Comparison of ENCODE assay signal across 11 mouse cellular contexts in the genomic region with DNA sequence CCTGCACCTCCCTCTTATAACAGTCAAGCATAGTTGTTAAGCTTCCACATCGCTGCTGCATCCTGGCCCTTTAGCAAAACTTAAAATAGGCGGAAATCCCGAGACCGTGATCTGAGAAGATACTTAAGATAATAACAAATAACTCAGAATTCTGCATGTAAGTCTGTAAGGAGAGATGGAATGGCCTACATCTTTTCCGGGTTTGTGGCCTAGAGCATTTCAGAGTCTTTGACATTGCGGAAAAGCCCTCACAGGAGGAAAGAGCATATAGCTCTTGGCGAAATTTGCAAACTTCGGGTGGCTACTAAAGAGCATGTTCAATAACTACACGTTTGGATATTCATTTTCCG. TPM values are rescaled to one million over a fixed set of nuclear protein-coding genes. Genes with fewer than 3 reads are reported as not detected.
DNase-seq lines count a peak whose midpoint lies in the region; ATAC-seq and TF ChIP-seq lines count a peak whose summit lies in the region.
"Had no signal": no experiment of that assay in that cellular context is flagged by ENCODE, and none has a peak within 500 bp of the region (broad histone marks: within the 10 kb centered on the region; RNA-seq: fewer than 3 reads in every experiment).

No protein-coding gene starts in this region.

- H3K4me2 ChIP-seq in kidney, embryonic 15.5 days: peak overlapping the region; percentile 46
- H3K4me2 ChIP-seq in embryonic facial prominence, embryonic 15.5 days (replicated peaks): peak overlapping the region; percentile 35
- H3K4me2 ChIP-seq in forebrain, postnatal 0 days (ENCODE audit: low read depth): peak overlapping the region; percentile 86
- H3K4me2 ChIP-seq in midbrain, embryonic 14.5 days (ENCODE audit: low read length): 0 out of 2 replicates have a peak overlapping the region, but pooled peaks have one; percentile 42

- 2% methylated on average over 10 of the region's 10 CpGs for WGBS in kidney, embryonic 15.5 days
- 3% methylated on average over 10 of the region's 10 CpGs for WGBS in embryonic facial prominence, embryonic 15.5 days
- 1% methylated on average over 10 of the region's 10 CpGs for WGBS in forebrain, postnatal 0 days
- 3% methylated on average over 10 of the region's 10 CpGs for WGBS in midbrain, embryonic 14.5 days

- no peak for DNase-seq in kidney, adult 8-10 months
- DNase-seq in forebrain, postnatal 0 days: no peak
- DNase-seq in midbrain, embryonic 14.5 days: no peak
- no peak for DNase-seq in cerebellum, adult 9-11 months
- no peak for DNase-seq in cerebellum, postnatal 4 days (ENCODE audit: low spot score in 2 of 2)
- DNase-seq: thymus, postnatal 36 days had no signal

- H3K36me3 ChIP-seq in kidney, embryonic 15.5 days: no peaks in the 10 kb centered on the region
- no peaks in the 10 kb centered on the region for H3K36me3 ChIP-seq in embryonic facial prominence, embryonic 15.5 days
- H3K36me3 ChIP-seq in forebrain, postnatal 0 days (ENCODE audit: insufficient read depth): peaks cover 10% of the 10 kb centered on the region
- no peaks in the 10 kb centered on the region for H3K36me3 ChIP-seq in midbrain, embryonic 14.5 days (ENCODE audit: control insufficient read depth, insufficient read depth, low read length)

- no peaks in the 10 kb centered on the region for H3K9me3 ChIP-seq in kidney, embryonic 15.5 days (replicated peaks)
- H3K9me3 ChIP-seq in embryonic facial prominence, embryonic 15.5 days (replicated peaks): no peaks in the 10 kb centered on the region
- no peaks in the 10 kb centered on the region for H3K9me3 ChIP-seq in forebrain, postnatal 0 days (ENCODE audit: low read length)
- no peaks in the 10 kb centered on the region for H3K9me3 ChIP-seq in midbrain, embryonic 14.5 days (ENCODE audit: control insufficient read depth, low read length)

- H3K4me1 ChIP-seq in kidney, embryonic 15.5 days: peaks cover 7% of the 10 kb centered on the region
- H3K4me1 ChIP-seq in embryonic facial prominence, embryonic 15.5 days: peaks cover 10% of the 10 kb centered on the region
- no peaks in the 10 kb centered on the region for H3K4me1 ChIP-seq in forebrain, postnatal 0 days (ENCODE audit: insufficient read depth)
- H3K4me1 ChIP-seq in midbrain, embryonic 14.5 days (ENCODE audit: control insufficient read depth, insufficient read depth, low read length): no peaks in the 10 kb centered on the region

- peaks cover 75% of the 10 kb centered on the region for H3K27me3 ChIP-seq in kidney, embryonic 15.5 days
- peaks cover 66% of the 10 kb centered on the region for H3K27me3 ChIP-seq in embryonic facial prominence, embryonic 15.5 days
- no peaks in the 10 kb centered on the region for H3K27me3 ChIP-seq in forebrain, postnatal 0 days (ENCODE audit: insufficient read depth, low read length)
- peaks cover 76% of the 10 kb centered on the region for H3K27me3 ChIP-seq in midbrain, embryonic 14.5 days (ENCODE audit: control insufficient read depth, insufficient read depth, low read length)

- H3K27ac ChIP-seq in kidney, embryonic 15.5 days: no peak overlapping the region
- H3K27ac ChIP-seq in embryonic facial prominence, embryonic 15.5 days (replicated peaks): no peak overlapping the region
- H3K27ac ChIP-seq in forebrain, postnatal 0 days (ENCODE audit: low read depth, low read length): peak overlapping the region; percentile 98
- no peak overlapping the region for H3K27ac ChIP-seq in midbrain, embryonic 14.5 days (replicated peaks; ENCODE audit: low read depth, low read length)

- H3K9ac ChIP-seq in kidney, embryonic 15.5 days: no peak overlapping the region
- H3K9ac ChIP-seq in embryonic facial prominence, embryonic 15.5 days: no peak overlapping the region
- peak overlapping the region; percentile 98 for H3K9ac ChIP-seq in forebrain, postnatal 0 days
- H3K9ac ChIP-seq in midbrain, embryonic 14.5 days (replicated peaks; ENCODE audit: low read length): no peak overlapping the region

- no peak for TF ChIP-seq CTCF in forebrain, postnatal 0 days (IDR thresholded peaks at IDR 0.05; ENCODE audit: low read depth)

- ATAC-seq in kidney, embryonic 15.5 days (replicated peaks; ENCODE audit: low FRiP score): no peak
- no peak for ATAC-seq in embryonic facial prominence, embryonic 15.5 days (ENCODE audit: insufficient number of reproducible peaks, low FRiP score, low TSS enrichment, low read depth)
- no peak for ATAC-seq in forebrain, postnatal 0 days
- no peak for ATAC-seq in midbrain, embryonic 14.5 days (ENCODE audit: low FRiP score, low TSS enrichment)

- no peak overlapping the region for H3K4me3 ChIP-seq in kidney, embryonic 15.5 days (replicated peaks)
- peak overlapping the region; percentile 21 for H3K4me3 ChIP-seq in embryonic facial prominence, embryonic 15.5 days (replicated peaks)
- H3K4me3 ChIP-seq in forebrain, postnatal 0 days (ENCODE audit: low read depth, low read length): peak overlapping the region; percentile 54
- no peak overlapping the region for H3K4me3 ChIP-seq in midbrain, embryonic 14.5 days (replicated peaks; ENCODE audit: low read depth, low read length)
- H3K4me3 ChIP-seq: erythroblast, embryonic 14.5 days had no signal

RNA-seq across cellular contexts. Expression of gene Gm43517, which starts 7.0 kb away (rescaled TPM):
- not detected in 2 replicates for polyA plus RNA-seq in kidney, embryonic 15.5 days (2015; fragmentation: Nextera tagmentation; extraction: Ambion mirVana)
- polyA plus RNA-seq in embryonic facial prominence, embryonic 15.5 days (2015; fragmentation: Nextera tagmentation; extraction: Ambion mirVana): 0.05 TPM in 1 of 2 replicates, not detected in the other
- total RNA-seq in forebrain, postnatal 0 days (2014; rRNA removed): 16.1 and 16.8 TPM in 2 replicates
- polyA plus RNA-seq in forebrain, postnatal 0 days (2015; fragmentation: Nextera tagmentation; extraction: Ambion mirVana): 0.53 and 0.85 TPM in 2 replicates
- polyA plus RNA-seq in midbrain, embryonic 14.5 days (2014; fragmentation: Nextera tagmentation; extraction: Ambion mirVana): not detected in 2 replicates
- total RNA-seq: granulocyte monocyte progenitor cell, adult 5-6 weeks had no signal
- polyA plus RNA-seq: erythroblast, embryonic 14.5 days; spleen, adult 2 months had no signal

RNA-seq across cellular contexts. Expression of gene Foxg1, which starts 9.6 kb away (rescaled TPM):
- polyA plus RNA-seq in kidney, embryonic 15.5 days (2015; fragmentation: Nextera tagmentation; extraction: Ambion mirVana): not detected in 2 replicates
- polyA plus RNA-seq in embryonic facial prominence, embryonic 15.5 days (2015; fragmentation: Nextera tagmentation; extraction: Ambion mirVana): 0.71 and 0.89 TPM in 2 replicates
- 76.5 and 79.4 TPM in 2 replicates for total RNA-seq in forebrain, postnatal 0 days (2014; rRNA removed)
- 50.8 and 53.4 TPM in 2 replicates for polyA plus RNA-seq in forebrain, postnatal 0 days (2015; fragmentation: Nextera tagmentation; extraction: Ambion mirVana)
- polyA plus RNA-seq in midbrain, embryonic 14.5 days (2014; fragmentation: Nextera tagmentation; extraction: Ambion mirVana): 0.16 and 0.28 TPM in 2 replicates
- total RNA-seq: granulocyte monocyte progenitor cell, adult 5-6 weeks had no signal
- polyA plus RNA-seq: spleen, adult 2 months had no signal

Comparison
In these comparisons a context has a peak if more than half of its experiments do, and no peak if none do; other contexts are left out.
1. H3K4me2 ChIP-seq: peak in every context shown above with its lines; median percentile 86 in forebrain, postnatal 0 days; 46 in kidney, embryonic 15.5 days; 42 in midbrain, embryonic 14.5 days; 35 in embryonic facial prominence, embryonic 15.5 days.
2. H3K4me3 ChIP-seq: peak in embryonic facial prominence, embryonic 15.5 days (single experiment) and forebrain, postnatal 0 days (single experiment); none in kidney, embryonic 15.5 days (single experiment) and midbrain, embryonic 14.5 days (single experiment).
3. RNA of gene Foxg1, which starts 9.6 kb away (polyA plus RNA-seq): 50.8 to 53.4 TPM in forebrain, postnatal 0 days; 0.71 to 0.89 TPM in embryonic facial prominence, embryonic 15.5 days, 0.16 to 0.28 TPM in midbrain, embryonic 14.5 days and not detected in kidney, embryonic 15.5 days; every median in the first group is over 10 times any median in the second.